Mouse (Mus musculus) limb, embryonic 13.5 days (tissue): ENCODE measurements around the gene Ccdc122. TPM values are rescaled to one million over a fixed set of nuclear protein-coding genes. Genes with fewer than 3 reads are reported as not detected.
A peak's percentile ranks its signal among the peaks of the same experiment; 100 is the strongest.

Experiments
- ATAC-seq: fragments of 200-750 bp; cut with Nextera tagmentation; 2 replicates; pipeline ENCODE4 v1.8.0; 2017; ENCODE audit warnings: low read depth, moderate number of reproducible peaks, moderate TSS enrichment; ENCODE audit not compliant: low FRiP score
- H3K27ac ChIP-seq: fragments of 300-500 bp; sonication (generic); 2 replicates; pipeline ENCODE4 v1.5.1; 2015; ENCODE audit warnings: inconsistent platforms, mild to moderate bottlenecking, moderate library complexity
- H3K27me3 ChIP-seq: fragments of 300-500 bp; sonication (generic); 2 replicates; pipeline ENCODE4 v1.6.1; 2015; ENCODE audit warnings: mild to moderate bottlenecking, inconsistent platforms
- H3K36me3 ChIP-seq: fragments of 300-500 bp; sonication (generic); 2 replicates; pipeline ENCODE4 v1.6.1; 2015; ENCODE audit warnings: inconsistent platforms, mild to moderate bottlenecking, moderate library complexity
- H3K4me1 ChIP-seq: fragments of 300-500 bp; sonication (generic); 2 replicates; pipeline ENCODE4 v1.6.1; 2015; ENCODE audit warnings: inconsistent platforms
- H3K4me2 ChIP-seq: fragments of 300-500 bp; sonication (generic); replicated peaks from 2 replicates; pipeline ENCODE4 v1.6.1; 2015; ENCODE audit warnings: inconsistent platforms, mild to moderate bottlenecking, moderate library complexity
- H3K4me3 ChIP-seq: fragments of 300-500 bp; sonication (generic); 2 replicates; pipeline ENCODE4 v1.5.1; 2015; ENCODE audit warnings: moderate library complexity, mild to moderate bottlenecking, inconsistent platforms
- H3K9ac ChIP-seq: fragments of 300-500 bp; sonication (generic); 2 replicates; pipeline ENCODE4 v1.6.1; 2015; ENCODE audit warnings: mild to moderate bottlenecking, inconsistent platforms
- H3K9me3 ChIP-seq: fragments of 300-500 bp; sonication (generic); 2 replicates; pipeline ENCODE4 v1.6.1; 2016; ENCODE audit warnings: inconsistent platforms
- WGBS: fragments of 180-500 bp; shearing (Covaris S2); methylation state at CpG from one replicate; pipeline ENCODE4 v1.1.7; 2015; 5-methylcytosine and 5-hydroxymethylcytosine counted together
- polyA plus RNA-seq: library from polyadenylated mRNA; unstranded; fragments of >200 nt; fragmentation: Nextera tagmentation; extraction: Ambion mirVana; gene quantifications from 2 replicates; pipeline ENCODE4 v1.2.1, GENCODE M21; 2015

Ccdc122 gene
- polyA plus RNA-seq, 1 experiment from 2014 or later = 2.6 TPM

- peak; percentile 76; the same call in 1 of the 2 replicates for ATAC-seq
- H3K27ac ChIP-seq = no peak overlapping the region
- no peaks in the 10 kb centered on the region for H3K36me3 ChIP-seq
- H3K4me2 ChIP-seq = no peak overlapping the region
- 0 out of 2 replicates have a peak, but pooled peaks cover 5% of the 10 kb centered on the region for H3K27me3 ChIP-seq
- WGBS = 31% methylated on average over 17 of the region's 17 CpGs
- H3K9me3 ChIP-seq = no peaks in the 10 kb centered on the region
- H3K4me3 ChIP-seq = no peak overlapping the region
- no peaks in the 10 kb centered on the region for H3K4me1 ChIP-seq
- no peak overlapping the region for H3K9ac ChIP-seq
Observed at GRCm38 (mm10) chr14:77141324-77142282, 105.0 kb downstream of the Ccdc122 start.

DNA sequence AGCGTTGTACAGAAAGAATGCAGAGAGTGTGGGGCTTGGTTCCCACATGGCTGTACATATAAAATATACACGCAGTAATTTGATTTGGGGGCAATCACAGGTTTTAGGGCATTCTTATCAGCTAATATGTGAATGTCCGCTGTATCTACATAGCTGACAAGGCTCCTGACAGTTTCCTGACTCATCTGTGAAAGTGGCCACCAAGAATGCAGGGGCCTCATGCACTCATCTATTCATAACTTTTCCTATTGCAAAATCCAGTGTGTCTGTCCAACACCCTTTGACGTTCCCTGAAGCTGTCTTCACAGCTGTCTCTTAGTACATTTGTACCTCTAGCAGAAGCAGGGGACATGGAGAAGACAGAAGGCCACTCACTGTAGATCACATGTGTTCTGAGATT lies 108.5 kb downstream of the Ccdc122 start:
- H3K27ac ChIP-seq = no peak overlapping the region
- 83% methylated on average over 4 of the region's 4 CpGs for WGBS

GRCm38 (mm10) chr14:77147635-77148034 lies 111.1 kb downstream of the Ccdc122 start:
- Histone ChIP-seq H3K9me3 (no peaks in the 10 kb centered on the region), H3K4me3 (no peak overlapping the region), H3K36me3 (no peaks in the 10 kb centered on the region), H3K27ac (no peak overlapping the region), H3K4me2 (no peak overlapping the region), H3K9ac (no peak overlapping the region), H3K4me1 (no peaks in the 10 kb centered on the region), H3K27me3 (no peaks in the 10 kb centered on the region)
- no peak for ATAC-seq
- WGBS = 85% methylated on average over 1 of the region's 1 CpGs

More for the DNA sequence above, 108.5 kb downstream of the Ccdc122 start:
- Histone ChIP-seq H3K27me3 (0 out of 2 replicates have a peak, but pooled peaks cover 5% of the 10 kb centered on the region), H3K4me1 (no peaks in the 10 kb centered on the region), H3K4me2 (no peak overlapping the region), H3K9me3 (no peaks in the 10 kb centered on the region), H3K4me3 (no peak overlapping the region), H3K36me3 (no peaks in the 10 kb centered on the region), H3K9ac (no peak overlapping the region)
- no peak for ATAC-seq

DNA sequence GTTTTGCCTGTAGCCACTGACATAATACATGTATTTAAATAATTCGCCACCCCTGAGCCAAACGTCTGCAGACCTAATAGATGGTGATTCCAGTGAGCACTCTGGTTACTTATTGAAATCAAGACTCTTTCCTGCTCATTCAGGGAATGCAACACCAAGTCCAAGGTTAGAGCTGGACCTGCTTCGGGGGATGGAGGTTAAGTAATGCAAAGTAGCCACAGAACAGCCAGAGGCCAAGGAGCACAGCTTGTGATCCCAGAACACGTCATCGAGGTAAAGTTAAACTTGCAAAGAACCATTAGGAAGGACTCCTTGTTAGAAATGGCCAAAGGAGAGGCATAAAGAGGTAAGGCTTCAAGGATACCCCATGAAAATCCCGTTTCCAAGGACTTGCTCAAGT lies 114.0 kb downstream of the Ccdc122 start:
- Histone ChIP-seq H3K27me3 (peaks cover 14% of the 10 kb centered on the region), H3K36me3 (no peaks in the 10 kb centered on the region), H3K27ac (no peak overlapping the region), H3K4me3 (no peak overlapping the region), H3K4me2 (no peak overlapping the region), H3K4me1 (peaks cover 8% of the 10 kb centered on the region), H3K9ac (no peak overlapping the region), H3K9me3 (no peaks in the 10 kb centered on the region)
- WGBS = 75% methylated on average over 6 of the region's 6 CpGs
- ATAC-seq = no peak

DNA sequence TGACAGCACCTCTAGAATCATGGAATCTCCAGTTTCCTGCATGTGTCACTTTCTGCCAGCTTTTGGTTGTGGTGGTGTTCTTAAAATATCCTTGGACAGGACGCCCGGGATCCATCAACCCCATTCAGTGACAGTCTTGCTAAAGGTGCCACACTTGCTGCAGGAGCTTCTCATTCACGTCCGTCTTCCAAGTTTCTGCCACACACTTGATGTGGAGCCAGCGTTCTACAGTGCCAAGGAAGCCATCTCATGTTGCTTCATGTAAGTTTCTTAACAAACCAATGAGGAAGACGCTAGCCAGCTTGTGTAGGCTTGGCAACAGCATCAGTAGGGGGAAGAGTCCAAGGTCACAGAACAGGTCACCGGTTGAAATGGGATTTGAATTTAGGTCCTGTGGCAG lies 114.9 kb downstream of the Ccdc122 start:
- H3K9ac ChIP-seq = no peak overlapping the region
- no peak overlapping the region for H3K4me2 ChIP-seq
- H3K9me3 ChIP-seq = no peaks in the 10 kb centered on the region
- H3K36me3 ChIP-seq = no peaks in the 10 kb centered on the region
- no peak overlapping the region for H3K4me3 ChIP-seq
- no peak overlapping the region for H3K27ac ChIP-seq
- H3K27me3 ChIP-seq = peaks cover 22% of the 10 kb centered on the region
- WGBS = 87% methylated on average over 7 of the region's 7 CpGs
- ATAC-seq = no peak
- peaks cover 16% of the 10 kb centered on the region for H3K4me1 ChIP-seq

DNA sequence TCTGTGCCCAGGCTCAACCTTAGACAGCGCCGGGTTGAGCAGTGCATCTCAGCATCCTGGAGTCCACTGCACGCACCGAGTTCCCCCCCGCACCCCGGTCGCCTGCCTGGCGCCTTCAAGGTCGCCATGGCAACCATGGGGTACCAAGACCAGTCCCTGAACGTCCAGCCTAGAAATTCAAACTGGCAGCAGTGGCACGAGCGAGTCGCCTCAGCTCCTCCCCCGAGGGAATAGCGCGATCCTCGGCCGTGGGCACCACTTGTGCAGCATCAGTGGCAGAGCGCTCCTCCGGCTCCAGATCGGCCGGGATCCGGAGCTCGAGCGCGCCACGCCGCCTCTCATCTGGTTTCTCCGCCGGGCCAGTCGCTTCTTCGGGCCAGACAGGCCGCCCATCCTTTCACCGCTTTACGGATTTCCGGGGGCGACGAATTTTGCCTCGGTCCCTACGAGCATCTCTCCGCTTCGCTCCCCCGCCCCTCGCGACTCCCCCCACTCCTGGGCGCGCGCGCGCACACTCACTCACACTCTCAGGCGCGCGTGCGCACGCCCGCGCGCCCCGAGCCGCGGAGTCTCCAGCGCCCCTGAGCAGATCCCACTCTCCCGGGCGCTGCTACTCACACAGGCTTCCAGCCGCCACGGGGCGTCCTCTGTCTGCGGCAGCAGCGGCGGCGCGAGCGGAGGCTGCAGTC lies 119.8 kb downstream of the Ccdc122 start, which contains the start of gene Enox1:
TSS of gene Enox1 (plus strand) at position 542 of the 689 bp plus-strand sequence.
- under 1% methylated on average over 73 of the region's 73 CpGs for WGBS
- Histone ChIP-seq H3K9ac (peak within 1 kb of the TSS; percentile 85), H3K27me3 (peaks cover 36% of the 10 kb centered on the region), H3K4me1 (peaks cover 27% of the 10 kb centered on the region), H3K4me2 (peak within 1 kb of the TSS; percentile 98), H3K27ac (peak within 1 kb of the TSS; percentile 48; the same call in 1 of the 2 replicates), H3K9me3 (no peaks in the 10 kb centered on the region), H3K4me3 (peak within 1 kb of the TSS; percentile 83), H3K36me3 (no peaks in the 10 kb centered on the region)
- peak; percentile 85 for ATAC-seq

- Histone ChIP-seq H3K4me2 (peak overlapping the region; percentile 98), H3K4me3 (peak overlapping the region; percentile 83), H3K36me3 (no peaks in the 10 kb centered on the region), H3K9me3 (no peaks in the 10 kb centered on the region), H3K9ac (peak overlapping the region; percentile 85), H3K27ac (peak overlapping the region; percentile 48; the same call in 1 of the 2 replicates), H3K27me3 (peaks cover 36% of the 10 kb centered on the region), H3K4me1 (peaks cover 27% of the 10 kb centered on the region)
- ATAC-seq = peak; percentile 49
- WGBS = 1% methylated on average over 61 of the region's 64 CpGs
Observed at GRCm38 (mm10) chr14:77156911-77157504, 120.4 kb downstream of the Ccdc122 start.

DNA sequence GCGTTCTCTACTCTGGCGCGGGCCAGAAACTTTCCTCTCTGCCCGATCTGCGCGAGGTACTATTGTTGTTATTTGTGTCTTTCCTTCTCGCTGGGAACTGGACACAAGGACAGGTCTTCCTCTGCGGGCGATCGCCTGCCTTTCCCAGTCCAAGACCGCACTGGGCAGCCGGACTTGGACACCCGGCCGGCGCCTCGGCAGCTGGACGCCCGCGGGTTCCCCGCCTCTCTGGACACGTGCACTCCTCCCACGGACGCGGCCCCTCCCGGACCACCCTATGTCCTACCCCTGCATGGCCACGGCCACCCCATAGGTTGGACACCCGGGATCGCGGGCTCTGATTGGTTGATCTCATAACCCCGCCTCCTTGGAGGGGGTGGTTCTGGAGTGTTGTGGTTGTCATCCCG lies 120.9 kb downstream of the Ccdc122 start:
- Histone ChIP-seq H3K36me3 (no peaks in the 10 kb centered on the region), H3K27me3 (peaks cover 36% of the 10 kb centered on the region), H3K4me3 (peak overlapping the region; percentile 83), H3K9me3 (no peaks in the 10 kb centered on the region), H3K4me2 (peak overlapping the region; percentile 98), H3K9ac (peak overlapping the region; percentile 85), H3K4me1 (peaks cover 27% of the 10 kb centered on the region), H3K27ac (no peak overlapping the region)
- peak; percentile 90 for ATAC-seq
- 1% methylated on average over 31 of the region's 31 CpGs for WGBS

GRCm38 (mm10) chr14:77159397-77159796 lies 122.8 kb downstream of the Ccdc122 start:
- Histone ChIP-seq H3K9ac (no peak overlapping the region), H3K4me1 (peaks cover 21% of the 10 kb centered on the region), H3K36me3 (no peaks in the 10 kb centered on the region), H3K27ac (no peak overlapping the region), H3K27me3 (peaks cover 34% of the 10 kb centered on the region), H3K4me2 (no peak overlapping the region), H3K4me3 (no peak overlapping the region), H3K9me3 (no peaks in the 10 kb centered on the region)
- WGBS = 77% methylated on average over 5 of the region's 5 CpGs
- ATAC-seq = no peak
